Mouse (Mus musculus) embryonic facial prominence, embryonic 15.5 days (tissue): Measurements from ENCODE around the gene Siglecg. TPM values are rescaled to one million over a fixed set of nuclear protein-coding genes. Genes with fewer than 3 reads are reported as not detected.

ENCODE experiments used
- ATAC-seq: fragments of 200-750 bp; cut with Nextera tagmentation; 2 replicates; pipeline ENCODE4 v1.8.0; 2017; ENCODE audit warnings: low read depth, moderate TSS enrichment; ENCODE audit not compliant: insufficient number of reproducible peaks, low FRiP score, low TSS enrichment
- H3K27ac ChIP-seq: fragments of 300-500 bp; sonication (generic); replicated peaks from 2 replicates; pipeline ENCODE4 v1.5.1; 2015; ENCODE audit warnings: mild to moderate bottlenecking, inconsistent platforms
- H3K27me3 ChIP-seq: fragments of 300-500 bp; sonication (generic); 2 replicates; pipeline ENCODE4 v1.6.1; 2015; ENCODE audit warnings: inconsistent platforms
- H3K36me3 ChIP-seq: fragments of 300-500 bp; sonication (generic); 2 replicates; pipeline ENCODE4 v1.6.1; 2015; ENCODE audit warnings: mild to moderate bottlenecking, inconsistent platforms
- H3K4me1 ChIP-seq: fragments of 300-500 bp; sonication (generic); 2 replicates; pipeline ENCODE4 v1.6.1; 2015; ENCODE audit warnings: inconsistent platforms
- H3K4me2 ChIP-seq: fragments of 300-500 bp; sonication (generic); replicated peaks from 2 replicates; pipeline ENCODE4 v1.6.1; 2015; ENCODE audit warnings: mild to moderate bottlenecking, inconsistent platforms
- H3K4me3 ChIP-seq: fragments of 300-500 bp; sonication (generic); replicated peaks from 2 replicates; pipeline ENCODE4 v1.5.1; 2015; ENCODE audit warnings: mild to moderate bottlenecking, inconsistent platforms
- H3K9ac ChIP-seq: fragments of 300-500 bp; sonication (generic); 2 replicates; pipeline ENCODE4 v1.6.1; 2015; ENCODE audit warnings: inconsistent platforms
- H3K9me3 ChIP-seq: fragments of 300-500 bp; sonication (generic); replicated peaks from 2 replicates; pipeline ENCODE4 v1.6.1; 2016; ENCODE audit warnings: inconsistent platforms
- WGBS: fragments of 180-500 bp; shearing (Covaris S2); methylation state at CpG from one replicate; pipeline ENCODE4 v1.1.7; 2015; 5-methylcytosine and 5-hydroxymethylcytosine counted together
- polyA plus RNA-seq: library from polyadenylated mRNA; unstranded; fragments of >200 nt; fragmentation: Nextera tagmentation; extraction: Ambion mirVana; gene quantifications from 2 replicates; pipeline ENCODE4 v1.2.1, GENCODE M21; 2015

Gene Siglecg
- polyA plus RNA-seq, 1 experiment from 2014 or later: 0.04 TPM

GRCm38 (mm10) chr7:43443126-43443916, 35.3 kb downstream of the Siglecg start:
- peak overlapping the region; percentile 95 for H3K27ac ChIP-seq
- H3K9me3 ChIP-seq: no peaks in the 10 kb centered on the region
- no peaks in the 10 kb centered on the region for H3K36me3 ChIP-seq
- no peaks in the 10 kb centered on the region for H3K27me3 ChIP-seq
- peaks cover 19% of the 10 kb centered on the region for H3K4me1 ChIP-seq
- H3K4me2 ChIP-seq: peak overlapping the region; percentile 88
- H3K9ac ChIP-seq: peak overlapping the region; percentile 42
- H3K4me3 ChIP-seq: peak overlapping the region; percentile 56
- 2% methylated on average over 36 of the region's 36 CpGs for WGBS
- ATAC-seq: peak; percentile 88

GRCm38 (mm10) chr7:43443917-43444293, 35.9 kb downstream of the Siglecg start, which contains the start of the genes Etfb and Gm45233:
Gene Etfb (plus strand): TSS chr7:43444083.
Gene Gm45233 (plus strand): TSS chr7:43444128.
- Histone ChIP-seq H3K27me3 (no peaks in the 10 kb centered on the region), H3K27ac (peak within 1 kb of the TSS; percentile 95), H3K4me2 (peak within 1 kb of the TSS; percentile 88), H3K4me3 (peak within 1 kb of the TSS; percentile 56), H3K36me3 (no peaks in the 10 kb centered on the region), H3K4me1 (peaks cover 19% of the 10 kb centered on the region), H3K9ac (peak within 1 kb of the TSS; percentile 42), H3K9me3 (no peaks in the 10 kb centered on the region)
- peak; percentile 97 for ATAC-seq
- under 1% methylated on average over 27 of the region's 27 CpGs for WGBS

- Histone ChIP-seq H3K4me1 (peaks cover 14% of the 10 kb centered on the region), H3K9me3 (no peaks in the 10 kb centered on the region), H3K36me3 (peaks cover 12% of the 10 kb centered on the region; the same call in 1 of the 2 replicates), H3K4me3 (no peak overlapping the region), H3K27ac (no peak overlapping the region), H3K9ac (no peak overlapping the region), H3K27me3 (no peaks in the 10 kb centered on the region), H3K4me2 (no peak overlapping the region)
- ATAC-seq: no peak
- 91% methylated on average over 4 of the region's 4 CpGs for WGBS
Measured at GRCm38 (mm10) chr7:43447801-43448200, 39.8 kb downstream of the Siglecg start.

GRCm38 (mm10) chr7:43448246-43448645, 40.2 kb downstream of the Siglecg start:
- Histone ChIP-seq H3K27me3 (no peaks in the 10 kb centered on the region), H3K4me1 (peaks cover 10% of the 10 kb centered on the region), H3K27ac (no peak overlapping the region), H3K9ac (no peak overlapping the region), H3K36me3 (peaks cover 16% of the 10 kb centered on the region; the same call in 1 of the 2 replicates), H3K9me3 (no peaks in the 10 kb centered on the region), H3K4me2 (no peak overlapping the region), H3K4me3 (no peak overlapping the region)
- ATAC-seq: no peak
- 90% methylated on average over 2 of the region's 3 CpGs for WGBS

GRCm38 (mm10) chr7:43449811-43450210, 41.8 kb downstream of the Siglecg start:
- Histone ChIP-seq H3K4me3 (no peak overlapping the region), H3K27me3 (no peaks in the 10 kb centered on the region), H3K4me1 (peaks cover 4% of the 10 kb centered on the region), H3K9me3 (no peaks in the 10 kb centered on the region), H3K27ac (no peak overlapping the region), H3K36me3 (peaks cover 31% of the 10 kb centered on the region), H3K9ac (no peak overlapping the region), H3K4me2 (no peak overlapping the region)
- ATAC-seq: no peak
- 89% methylated on average over 2 of the region's 2 CpGs for WGBS

- no peak overlapping the region for H3K4me3 ChIP-seq
- no peak for ATAC-seq
- WGBS: 96% methylated on average over 11 of the region's 11 CpGs
Measured at GRCm38 (mm10) chr7:43451726-43452125, 43.7 kb downstream of the Siglecg start.

GRCm38 (mm10) chr7:43452609-43453008, 44.6 kb downstream of the Siglecg start:
- WGBS: 46% methylated on average over 4 of the region's 4 CpGs

More at GRCm38 (mm10) chr7:43451726-43452125, 43.7 kb downstream of the Siglecg start:
- Histone ChIP-seq H3K27me3 (no peaks in the 10 kb centered on the region), H3K27ac (no peak overlapping the region), H3K4me2 (no peak overlapping the region), H3K36me3 (peaks cover 50% of the 10 kb centered on the region), H3K9me3 (no peaks in the 10 kb centered on the region), H3K9ac (no peak overlapping the region), H3K4me1 (no peaks in the 10 kb centered on the region)

GRCm38 (mm10) chr7:43453599-43454355, 45.8 kb downstream of the Siglecg start:
- Histone ChIP-seq H3K4me2 (no peak overlapping the region), H3K36me3 (peaks cover 60% of the 10 kb centered on the region), H3K9me3 (no peaks in the 10 kb centered on the region), H3K27me3 (no peaks in the 10 kb centered on the region), H3K27ac (no peak overlapping the region), H3K9ac (no peak overlapping the region), H3K4me1 (no peaks in the 10 kb centered on the region), H3K4me3 (no peak overlapping the region)
- ATAC-seq: no peak
- WGBS: 75% methylated on average over 14 of the region's 14 CpGs

More at GRCm38 (mm10) chr7:43452609-43453008, 44.6 kb downstream of the Siglecg start:
- H3K27me3 ChIP-seq: no peaks in the 10 kb centered on the region
- H3K27ac ChIP-seq: no peak overlapping the region
- no peak overlapping the region for H3K9ac ChIP-seq
- no peaks in the 10 kb centered on the region for H3K9me3 ChIP-seq
- no peak overlapping the region for H3K4me3 ChIP-seq
- ATAC-seq: no peak
- no peak overlapping the region for H3K4me2 ChIP-seq
- H3K36me3 ChIP-seq: peaks cover 58% of the 10 kb centered on the region
- H3K4me1 ChIP-seq: no peaks in the 10 kb centered on the region

- peaks cover 60% of the 10 kb centered on the region for H3K36me3 ChIP-seq
- 86% methylated on average over 6 of the region's 6 CpGs for WGBS
- ATAC-seq: no peak
Measured at GRCm38 (mm10) chr7:43454371-43454770, 46.4 kb downstream of the Siglecg start.

GRCm38 (mm10) chr7:43462851-43463250, 54.8 kb downstream of the Siglecg start, which contains the start of gene Vsig10l:
Gene Vsig10l (plus strand): TSS chr7:43463151.
- no peak within 1 kb of the TSS for H3K4me2 ChIP-seq
- no peak within 1 kb of the TSS for H3K9ac ChIP-seq
- no peak for ATAC-seq
- WGBS: 67% methylated on average over 4 of the region's 4 CpGs
- H3K27ac ChIP-seq: no peak within 1 kb of the TSS
- H3K9me3 ChIP-seq: no peaks in the 10 kb centered on the region
- H3K27me3 ChIP-seq: 0 out of 2 replicates have a peak, but pooled peaks cover 9% of the 10 kb centered on the region
- H3K4me3 ChIP-seq: no peak within 1 kb of the TSS; the same call in 1 of the 2 replicates
- H3K36me3 ChIP-seq: no peaks in the 10 kb centered on the region
- H3K4me1 ChIP-seq: peaks cover 14% of the 10 kb centered on the region

More at GRCm38 (mm10) chr7:43454371-43454770, 46.4 kb downstream of the Siglecg start:
- no peak overlapping the region for H3K27ac ChIP-seq
- H3K9ac ChIP-seq: no peak overlapping the region
- H3K4me1 ChIP-seq: no peaks in the 10 kb centered on the region
- no peaks in the 10 kb centered on the region for H3K9me3 ChIP-seq
- no peak overlapping the region for H3K4me3 ChIP-seq
- no peaks in the 10 kb centered on the region for H3K27me3 ChIP-seq
- H3K4me2 ChIP-seq: no peak overlapping the region

- no peaks in the 10 kb centered on the region for H3K9me3 ChIP-seq
- WGBS: 76% methylated on average over 7 of the region's 7 CpGs
- no peak overlapping the region for H3K4me3 ChIP-seq
Measured at GRCm38 (mm10) chr7:43463976-43464375, 56.0 kb downstream of the Siglecg start.

More at GRCm38 (mm10) chr7:43463976-43464375, 56.0 kb downstream of the Siglecg start:
- no peak overlapping the region for H3K9ac ChIP-seq
- no peaks in the 10 kb centered on the region for H3K36me3 ChIP-seq
- H3K4me2 ChIP-seq: no peak overlapping the region
- H3K27me3 ChIP-seq: 0 out of 2 replicates have a peak, but pooled peaks cover 9% of the 10 kb centered on the region
- no peak overlapping the region for H3K27ac ChIP-seq
- H3K4me1 ChIP-seq: peaks cover 14% of the 10 kb centered on the region
- no peak for ATAC-seq
